Mouse (Mus musculus): Measurements from ENCODE around the gene Psd4. TPM values are rescaled to one million over a fixed set of nuclear protein-coding genes. Genes with fewer than 3 reads are reported as not detected.

Gene Psd4
- polyA plus RNA-seq, 1 experiment = 7.6 TPM

- no peak overlapping the region for H3K27ac ChIP-seq (ENCODE audit: insufficient read depth, low read length)
- TF ChIP-seq CTCF (IDR thresholded peaks at IDR 0.05; ENCODE audit: borderline replicate concordance, insufficient read depth, low read length) (no peak), POLR2A (IDR thresholded peaks at IDR 0.05; ENCODE audit: low read depth, low read length) (no peak)
- no peak overlapping the region for H3K4me3 ChIP-seq (ENCODE audit: insufficient read depth, low read length)
- H3K4me1 ChIP-seq (ENCODE audit: control insufficient read depth, insufficient read depth, low read length) = no peaks in the 10 kb centered on the region; the same call in 1 of the 2 replicates
These were observed 60.7 kb downstream of the Psd4 start for GRCm38 (mm10) chr2:24427866-24428675.

GRCm38 (mm10) chr2:24429806-24430205, 62.4 kb downstream of the Psd4 start:
- TF ChIP-seq CTCF (IDR thresholded peaks at IDR 0.05; ENCODE audit: borderline replicate concordance, insufficient read depth, low read length) (no peak), POLR2A (IDR thresholded peaks at IDR 0.05; ENCODE audit: low read depth, low read length) (no peak)
- no peak overlapping the region for H3K4me3 ChIP-seq (ENCODE audit: insufficient read depth, low read length)
- no peaks in the 10 kb centered on the region; the same call in 1 of the 2 replicates for H3K4me1 ChIP-seq (ENCODE audit: control insufficient read depth, insufficient read depth, low read length)
- no peak overlapping the region for H3K27ac ChIP-seq (ENCODE audit: insufficient read depth, low read length)

- Histone ChIP-seq H3K4me1 (ENCODE audit: control insufficient read depth, insufficient read depth, low read length) (peaks cover 3% of the 10 kb centered on the region; the same call in 1 of the 2 replicates), H3K4me3 (ENCODE audit: insufficient read depth, low read length) (no peak overlapping the region), H3K27ac (ENCODE audit: insufficient read depth, low read length) (no peak overlapping the region)
- TF ChIP-seq POLR2A (IDR thresholded peaks at IDR 0.05; ENCODE audit: low read depth, low read length) (no peak), CTCF (IDR thresholded peaks at IDR 0.05; ENCODE audit: borderline replicate concordance, insufficient read depth, low read length) (no peak)
These were observed 67.3 kb downstream of the Psd4 start for GRCm38 (mm10) chr2:24434670-24435069.

- TF ChIP-seq POLR2A (IDR thresholded peaks at IDR 0.05; ENCODE audit: low read depth, low read length) = no peak
- no peak for TF ChIP-seq CTCF (IDR thresholded peaks at IDR 0.05; ENCODE audit: borderline replicate concordance, insufficient read depth, low read length)
- peaks cover 8% of the 10 kb centered on the region; the same call in 1 of the 2 replicates for H3K4me1 ChIP-seq (ENCODE audit: control insufficient read depth, insufficient read depth, low read length)
- no peak overlapping the region for H3K27ac ChIP-seq (ENCODE audit: insufficient read depth, low read length)
- no peak overlapping the region for H3K4me3 ChIP-seq (ENCODE audit: insufficient read depth, low read length)
These were observed 68.3 kb downstream of the Psd4 start for GRCm38 (mm10) chr2:24435699-24436098.

- Histone ChIP-seq H3K4me1 (ENCODE audit: control insufficient read depth, insufficient read depth, low read length) (peaks cover 8% of the 10 kb centered on the region; the same call in 1 of the 2 replicates), H3K27ac (ENCODE audit: insufficient read depth, low read length) (no peak overlapping the region)
- no peak for TF ChIP-seq CTCF (IDR thresholded peaks at IDR 0.05; ENCODE audit: borderline replicate concordance, insufficient read depth, low read length)
- no peak for TF ChIP-seq POLR2A (IDR thresholded peaks at IDR 0.05; ENCODE audit: low read depth, low read length)
These were observed 72.7 kb downstream of the Psd4 start for GRCm38 (mm10) chr2:24440056-24440455.

GRCm38 (mm10) chr2:24441899-24442298, 74.5 kb downstream of the Psd4 start:
- Histone ChIP-seq H3K27ac (ENCODE audit: insufficient read depth, low read length) (no peak overlapping the region), H3K4me1 (ENCODE audit: control insufficient read depth, insufficient read depth, low read length) (peaks cover 12% of the 10 kb centered on the region), H3K4me3 (ENCODE audit: insufficient read depth, low read length) (no peak overlapping the region)
- no peak for TF ChIP-seq CTCF (IDR thresholded peaks at IDR 0.05; ENCODE audit: borderline replicate concordance, insufficient read depth, low read length)
- TF ChIP-seq POLR2A (IDR thresholded peaks at IDR 0.05; ENCODE audit: low read depth, low read length) = no peak

More at GRCm38 (mm10) chr2:24440056-24440455, 72.7 kb downstream of the Psd4 start:
- H3K4me3 ChIP-seq (ENCODE audit: insufficient read depth, low read length) = no peak overlapping the region

- H3K4me1 ChIP-seq (ENCODE audit: control insufficient read depth, insufficient read depth, low read length) = peaks cover 12% of the 10 kb centered on the region
- TF ChIP-seq CTCF (IDR thresholded peaks at IDR 0.05; ENCODE audit: borderline replicate concordance, insufficient read depth, low read length) = no peak
- TF ChIP-seq POLR2A (IDR thresholded peaks at IDR 0.05; ENCODE audit: low read depth, low read length) = no peak
- H3K27ac ChIP-seq (ENCODE audit: insufficient read depth, low read length) = no peak overlapping the region
- H3K4me3 ChIP-seq (ENCODE audit: insufficient read depth, low read length) = no peak overlapping the region
These were observed 75.0 kb downstream of the Psd4 start for GRCm38 (mm10) chr2:24442303-24442925.

- Histone ChIP-seq H3K4me3 (ENCODE audit: insufficient read depth, low read length) (no peak overlapping the region), H3K4me1 (ENCODE audit: control insufficient read depth, insufficient read depth, low read length) (peaks cover 11% of the 10 kb centered on the region), H3K27ac (ENCODE audit: insufficient read depth, low read length) (no peak overlapping the region)
- TF ChIP-seq CTCF (IDR thresholded peaks at IDR 0.05; ENCODE audit: borderline replicate concordance, insufficient read depth, low read length) = no peak
- TF ChIP-seq POLR2A (IDR thresholded peaks at IDR 0.05; ENCODE audit: low read depth, low read length) = no peak
These were observed 75.9 kb downstream of the Psd4 start for GRCm38 (mm10) chr2:24443256-24443790.

GRCm38 (mm10) chr2:24449111-24449510, 81.7 kb downstream of the Psd4 start:
- no peak for TF ChIP-seq CTCF (IDR thresholded peaks at IDR 0.05; ENCODE audit: borderline replicate concordance, insufficient read depth, low read length)
- no peak for TF ChIP-seq POLR2A (IDR thresholded peaks at IDR 0.05; ENCODE audit: low read depth, low read length)
- H3K4me1 ChIP-seq (ENCODE audit: control insufficient read depth, insufficient read depth, low read length) = peaks cover 16% of the 10 kb centered on the region
- no peak overlapping the region for H3K4me3 ChIP-seq (ENCODE audit: insufficient read depth, low read length)
- no peak overlapping the region for H3K27ac ChIP-seq (ENCODE audit: insufficient read depth, low read length)

All from embryonic fibroblast, embryonic 13.5 days (primary cell).